Mouse (Mus musculus) spleen, adult 12 weeks (tissue): ENCODE measurements around the gene Smarcc1.

ENCODE experiments used
- DNase-seq: peaks from one replicate; pipeline ENCODE4 v3.0.0; 2022; ENCODE audit warnings: low spot score

The Smarcc1 gene

GRCm38 (mm10) chr9:110234962-110235361 is 117.5 kb downstream of the Smarcc1 start:
- no peak for DNase-seq

DNA sequence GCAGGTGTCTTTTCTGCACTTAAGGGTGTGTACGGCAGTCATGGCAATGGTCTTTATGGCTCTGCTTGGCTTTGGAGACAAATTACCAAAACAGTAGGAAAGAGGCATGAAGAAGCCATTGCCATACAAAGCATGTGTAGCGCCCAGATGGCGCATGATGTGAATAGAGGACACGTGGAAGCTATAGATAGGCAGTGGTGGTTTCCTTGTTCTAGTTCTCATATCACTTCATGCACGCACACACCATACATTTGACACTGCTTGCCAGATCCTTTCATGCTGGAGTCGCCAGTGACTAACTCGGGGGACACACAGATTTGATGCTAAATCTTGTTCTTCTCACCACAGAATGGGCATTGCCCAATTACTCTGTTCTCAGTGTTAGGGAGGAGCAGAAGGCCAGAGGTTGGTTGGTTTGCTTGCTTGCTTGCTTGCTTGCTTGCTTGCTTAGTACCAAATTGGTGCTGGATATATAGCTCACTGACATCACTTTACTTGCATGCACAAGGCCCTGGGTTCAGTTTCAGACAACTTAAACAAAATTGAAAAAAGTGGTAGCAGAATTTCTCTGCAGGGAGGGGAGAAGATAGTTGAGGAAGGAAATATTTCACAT is 125.8 kb downstream of the Smarcc1 start, which contains the start of gene Cspg5:
Gene Cspg5, plus strand, starts transcription at position 563 of the 613 bp plus-strand sequence.
- DNase-seq, result no peak

- no peak for DNase-seq
Measured at GRCm38 (mm10) chr9:110244567-110244888, 127.0 kb downstream of the Smarcc1 start.

DNA sequence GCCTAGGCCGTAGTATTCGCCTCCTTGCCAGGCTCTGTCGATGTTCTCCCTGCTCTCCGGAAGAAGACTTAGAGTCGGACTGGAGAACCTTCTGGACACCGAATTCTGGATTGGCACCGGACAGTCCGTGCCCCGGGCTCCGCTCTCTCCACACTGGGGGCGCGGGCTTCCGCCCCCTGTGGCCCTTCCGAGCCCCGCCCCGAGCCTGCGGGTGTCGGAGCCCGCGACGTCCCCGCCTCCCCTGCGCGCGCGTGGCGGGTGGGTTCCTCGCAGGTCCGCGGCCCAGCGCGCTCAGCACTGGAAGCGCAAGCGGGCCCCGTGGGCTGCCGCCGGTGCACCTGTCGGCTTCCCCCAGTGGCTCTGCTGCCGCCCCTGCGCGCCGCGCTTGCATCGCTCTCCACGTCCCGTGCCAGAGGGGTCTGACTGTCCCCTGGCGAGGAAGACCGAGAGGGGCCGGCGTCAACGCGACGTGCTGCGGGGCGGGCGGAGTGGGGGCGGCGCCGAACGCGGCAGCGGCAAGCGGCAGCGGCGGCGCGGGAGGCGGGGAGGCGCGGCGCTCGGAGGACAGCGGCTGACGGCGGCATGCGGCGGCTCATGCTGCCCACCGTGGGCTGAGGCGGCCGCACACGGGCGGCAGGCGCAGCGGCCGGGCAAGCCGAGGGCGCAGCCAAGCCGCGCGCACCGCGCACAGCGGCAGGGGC is 127.5 kb downstream of the Smarcc1 start:
- DNase-seq, result no peak

GRCm38 (mm10) chr9:110245590-110246320 is 128.2 kb downstream of the Smarcc1 start:
- DNase-seq, result no peak

GRCm38 (mm10) chr9:110246321-110246640 is 128.8 kb downstream of the Smarcc1 start:
- DNase-seq, result no peak

DNA sequence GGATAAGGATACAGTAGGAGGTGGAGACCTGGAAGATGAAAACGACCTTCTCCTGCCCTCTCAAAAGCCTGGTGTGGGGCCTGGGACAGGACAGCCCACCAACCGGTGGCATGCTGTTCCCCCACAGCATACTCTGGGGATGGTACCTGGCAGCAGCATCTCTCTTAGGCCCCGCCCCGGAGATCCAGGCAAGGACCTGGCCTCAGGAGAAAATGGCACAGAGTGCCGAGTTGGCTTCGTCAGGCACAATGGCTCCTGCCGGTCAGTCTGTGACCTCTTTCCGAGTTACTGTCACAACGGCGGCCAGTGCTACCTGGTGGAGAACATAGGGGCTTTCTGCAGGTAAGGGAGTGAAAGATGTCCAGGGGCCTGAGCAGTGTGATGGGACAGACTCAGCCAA is 129.5 kb downstream of the Smarcc1 start:
- DNase-seq, result no peak

DNA sequence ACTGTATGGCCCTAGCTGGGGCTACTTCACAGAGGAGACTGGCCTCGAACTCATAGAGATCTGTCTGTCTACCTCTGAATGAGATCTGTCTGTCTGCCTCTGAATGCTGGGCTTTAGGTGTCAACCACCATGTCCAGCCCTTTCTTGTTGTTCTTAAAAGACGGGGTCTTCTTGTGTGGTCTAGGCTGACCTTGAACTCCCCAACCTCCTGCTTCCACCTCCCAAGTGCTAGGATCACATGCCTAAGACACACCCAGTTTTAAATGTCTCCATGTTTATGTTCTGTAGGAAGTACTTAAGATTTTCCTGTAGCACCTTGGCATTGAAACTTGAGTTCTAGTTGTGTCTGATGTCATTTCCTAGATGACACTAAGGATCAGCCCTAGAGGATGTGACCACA is 131.4 kb downstream of the Smarcc1 start:
- DNase-seq, result no peak

- DNase-seq, result no peak
Measured at GRCm38 (mm10) chr9:110249823-110250543, 132.5 kb downstream of the Smarcc1 start.

GRCm38 (mm10) chr9:110250776-110251175 is 133.3 kb downstream of the Smarcc1 start:
- DNase-seq, result no peak

DNA sequence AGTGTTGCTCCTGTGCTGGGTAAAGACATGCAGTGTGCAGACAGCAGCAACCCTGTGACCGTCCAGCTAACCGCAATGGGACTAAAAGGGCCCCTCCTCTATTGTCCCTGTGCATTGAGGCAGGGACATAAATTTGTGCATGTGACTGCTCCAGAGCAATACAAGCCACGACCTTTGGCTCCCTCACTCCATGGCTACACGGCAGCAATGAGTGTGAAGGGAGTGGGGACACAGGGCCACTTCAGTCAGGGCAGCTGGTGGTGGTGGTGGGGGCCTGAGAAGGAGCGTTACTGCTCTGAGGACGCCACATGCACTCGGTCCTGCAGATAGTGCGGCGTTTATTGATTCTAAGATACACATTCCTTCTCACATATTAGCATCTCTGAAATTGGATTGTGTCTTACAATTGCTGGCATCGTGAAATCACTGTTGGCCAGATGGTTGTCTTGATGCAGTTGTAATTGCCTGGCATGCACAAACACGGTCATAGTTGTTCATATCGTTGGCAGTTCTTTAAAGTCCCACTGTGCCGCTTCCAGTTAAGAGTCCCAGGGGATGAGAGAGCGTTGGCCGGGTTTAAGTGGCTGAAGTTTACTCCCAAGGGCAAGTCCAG is 138.0 kb downstream of the Smarcc1 start:
- DNase-seq, result no peak

DNA sequence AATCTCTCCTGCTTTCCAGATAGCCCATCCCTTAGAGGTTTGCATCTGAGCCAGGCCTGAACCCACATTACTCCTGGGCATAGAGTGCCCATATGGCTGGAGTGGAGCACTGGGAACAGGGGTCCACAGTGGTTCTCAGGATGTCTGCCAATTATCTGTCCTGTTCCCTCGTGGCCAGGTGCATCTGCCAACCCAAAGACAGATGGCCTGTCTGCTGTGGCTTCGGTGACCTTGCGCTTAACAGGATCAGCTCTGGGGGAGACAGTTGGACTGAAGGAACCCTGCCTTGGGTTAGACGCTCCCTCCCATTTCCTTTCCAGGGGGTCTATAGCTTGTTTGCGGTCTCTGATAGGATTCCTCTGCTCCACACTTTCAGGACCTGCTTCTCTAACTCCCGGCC is 141.1 kb downstream of the Smarcc1 start:
- no peak for DNase-seq

GRCm38 (mm10) chr9:110259118-110259517 is 141.6 kb downstream of the Smarcc1 start:
- no peak for DNase-seq

GRCm38 (mm10) chr9:110263181-110263580 is 145.7 kb downstream of the Smarcc1 start:
- DNase-seq, result no peak

DNA sequence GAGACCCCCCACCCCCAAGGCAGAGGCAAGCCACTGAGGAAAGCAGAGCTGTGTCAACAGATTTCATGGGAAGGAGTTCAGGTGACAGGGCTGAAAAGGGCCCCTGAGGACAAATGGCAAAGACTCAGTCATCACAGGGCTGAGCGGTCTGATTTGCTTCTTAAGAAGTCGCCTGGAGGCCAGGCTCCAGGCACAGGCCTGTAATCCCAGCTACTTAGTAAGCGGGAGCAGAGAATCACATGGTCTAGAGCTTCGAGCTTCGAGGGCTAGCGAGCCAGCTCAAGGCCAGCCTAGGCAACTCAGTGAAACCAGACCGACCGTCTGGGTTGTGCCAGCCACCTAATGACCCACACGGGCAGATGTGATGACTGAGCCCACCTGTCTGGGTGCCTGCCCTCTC is 147.5 kb downstream of the Smarcc1 start:
- no peak for DNase-seq

DNA sequence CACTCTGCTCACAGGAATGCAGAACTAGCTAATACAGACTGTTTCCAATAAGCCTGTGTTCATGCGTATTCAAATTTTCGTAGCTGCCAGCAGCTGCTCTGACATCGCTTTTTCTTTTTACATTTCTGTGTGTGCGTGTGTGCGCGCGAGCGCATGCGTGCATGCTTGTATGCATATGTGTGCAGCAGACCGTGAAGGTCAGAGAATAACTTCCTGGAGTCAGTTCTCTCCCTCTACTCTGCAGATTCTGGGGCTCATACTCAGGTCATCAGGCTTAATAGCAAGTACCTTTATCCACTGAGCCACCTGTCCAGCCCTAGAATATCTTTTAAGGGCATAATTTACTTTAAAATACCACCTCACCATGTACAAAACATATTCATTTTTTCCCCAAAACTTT is 150.9 kb downstream of the Smarcc1 start:
- DNase-seq, result no peak

- no peak for DNase-seq
Measured at GRCm38 (mm10) chr9:110272330-110272729, 154.8 kb downstream of the Smarcc1 start.

GRCm38 (mm10) chr9:110273507-110273906 is 156.0 kb downstream of the Smarcc1 start:
- DNase-seq, result no peak

- no peak for DNase-seq
Measured at GRCm38 (mm10) chr9:110275882-110276281, 158.4 kb downstream of the Smarcc1 start.

DNA sequence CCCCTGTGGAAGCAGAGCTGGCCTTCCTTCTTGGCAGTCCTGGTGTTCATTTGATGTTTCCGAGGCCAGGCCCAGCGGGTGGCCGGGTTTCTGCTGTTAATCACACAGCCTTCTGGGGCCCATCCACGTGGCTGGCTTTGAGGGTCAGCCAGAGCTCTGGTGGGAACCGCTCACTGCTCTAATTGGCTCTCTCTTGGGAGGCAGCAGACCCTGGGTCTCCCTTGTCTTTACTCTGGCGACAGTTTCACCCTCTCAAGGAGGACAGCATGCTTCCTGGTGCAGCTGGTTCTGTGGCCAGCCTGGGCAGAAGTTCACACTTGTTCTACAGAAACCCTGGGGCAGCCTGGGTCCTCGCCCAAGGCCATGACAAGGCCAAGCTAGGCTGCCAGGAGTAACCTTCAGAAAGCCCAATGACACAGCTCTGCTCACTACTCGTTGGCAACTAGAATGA is 159.9 kb downstream of the Smarcc1 start:
- DNase-seq, result no peak

DNA sequence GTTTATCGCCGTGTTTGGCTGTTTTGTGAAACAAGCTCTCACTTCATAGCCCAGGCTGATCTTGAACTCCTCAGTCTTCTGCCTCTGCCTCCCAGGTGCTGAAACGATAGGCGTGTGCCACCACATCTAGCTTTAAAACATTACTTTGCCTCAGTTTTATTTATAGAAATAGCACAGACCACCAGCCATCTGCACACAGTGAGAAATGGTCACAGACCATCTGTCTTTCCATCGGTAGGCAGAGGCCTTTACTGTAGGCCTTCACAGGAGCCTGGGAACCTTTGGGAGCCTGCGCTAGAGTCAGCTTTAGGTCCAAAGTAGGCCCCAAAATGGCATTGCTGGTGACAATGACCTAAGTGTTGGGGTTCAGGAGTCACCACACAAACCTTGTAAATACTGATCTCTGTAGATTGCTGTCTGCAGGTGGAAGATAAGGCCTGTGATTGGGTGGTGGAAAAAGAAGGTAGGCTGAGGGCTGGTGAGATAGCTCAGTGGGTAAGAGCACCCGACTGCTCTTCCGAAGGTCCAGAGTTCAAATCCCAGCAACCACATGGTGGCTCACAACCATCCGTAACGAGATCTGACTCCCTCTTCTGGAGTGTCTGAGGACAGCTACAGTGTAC is 166.7 kb downstream of the Smarcc1 start:
- no peak for DNase-seq
